Mouse (Mus musculus): ENCODE data around the gene Gdpgp1. TPM values are rescaled to one million over a fixed set of nuclear protein-coding genes. Genes with fewer than 3 reads are reported as not detected.

Gdpgp1 gene
- total RNA-seq, 1 experiment from 2014 or later, result 3.0 TPM

- no peak for ATAC-seq (replicated peaks in 1 of 2; ENCODE audit: insufficient read depth in 1 of 2, low FRiP score in 2 of 2, low TSS enrichment in 1 of 2, low read depth in 1 of 2, poor library complexity in 2 of 2, severe bottlenecking in 2 of 2)
Observed at GRCm38 (mm10) chr7:80255981-80256380, 23.3 kb downstream of the Gdpgp1 start.

- no peak for ATAC-seq (replicated peaks in 1 of 2; ENCODE audit: insufficient read depth in 1 of 2, low FRiP score in 2 of 2, low TSS enrichment in 1 of 2, low read depth in 1 of 2, poor library complexity in 2 of 2, severe bottlenecking in 2 of 2)
Observed at GRCm38 (mm10) chr7:80257706-80258105, 25.0 kb downstream of the Gdpgp1 start.

GRCm38 (mm10) chr7:80260625-80261371 is 28.1 kb downstream of the Gdpgp1 start, which contains the start of gene Ngrn:
TSS of gene Ngrn (plus strand) at chr7:80261215.
- peak; percentile 63 to 85 for ATAC-seq (replicated peaks in 1 of 2; ENCODE audit: insufficient read depth in 1 of 2, low FRiP score in 2 of 2, low TSS enrichment in 1 of 2, low read depth in 1 of 2, poor library complexity in 2 of 2, severe bottlenecking in 2 of 2)

GRCm38 (mm10) chr7:80261372-80261990 is 28.8 kb downstream of the Gdpgp1 start:
- ATAC-seq (replicated peaks in 1 of 2; ENCODE audit: insufficient read depth in 1 of 2, low FRiP score in 2 of 2, low TSS enrichment in 1 of 2, low read depth in 1 of 2, poor library complexity in 2 of 2, severe bottlenecking in 2 of 2), result peak in 1 of 2 experiments; percentile 30; a peak in 2 of 4 replicates

GRCm38 (mm10) chr7:80264606-80265005 is 31.9 kb downstream of the Gdpgp1 start:
- ATAC-seq (replicated peaks in 1 of 2; ENCODE audit: insufficient read depth in 1 of 2, low FRiP score in 2 of 2, low TSS enrichment in 1 of 2, low read depth in 1 of 2, poor library complexity in 2 of 2, severe bottlenecking in 2 of 2), result no peak

- ATAC-seq (replicated peaks in 1 of 2; ENCODE audit: insufficient read depth in 1 of 2, low FRiP score in 2 of 2, low TSS enrichment in 1 of 2, low read depth in 1 of 2, poor library complexity in 2 of 2, severe bottlenecking in 2 of 2), result no peak
Observed at GRCm38 (mm10) chr7:80267764-80268163, 35.1 kb downstream of the Gdpgp1 start.

GRCm38 (mm10) chr7:80268897-80269750 is 36.5 kb downstream of the Gdpgp1 start, which contains the start of gene Vps33b:
TSS of gene Vps33b (plus strand) at chr7:80269649.
- peak; percentile 87 to 89 for ATAC-seq (replicated peaks in 1 of 2; ENCODE audit: insufficient read depth in 1 of 2, low FRiP score in 2 of 2, low TSS enrichment in 1 of 2, low read depth in 1 of 2, poor library complexity in 2 of 2, severe bottlenecking in 2 of 2)

- ATAC-seq (replicated peaks in 1 of 2; ENCODE audit: insufficient read depth in 1 of 2, low FRiP score in 2 of 2, low TSS enrichment in 1 of 2, low read depth in 1 of 2, poor library complexity in 2 of 2, severe bottlenecking in 2 of 2), result peak in 1 of 2 experiments; percentile 23; a peak in 2 of 4 replicates
Observed at GRCm38 (mm10) chr7:80269751-80270255, 37.1 kb downstream of the Gdpgp1 start.

GRCm38 (mm10) chr7:80273456-80273855 is 40.8 kb downstream of the Gdpgp1 start:
- ATAC-seq (replicated peaks in 1 of 2; ENCODE audit: insufficient read depth in 1 of 2, low FRiP score in 2 of 2, low TSS enrichment in 1 of 2, low read depth in 1 of 2, poor library complexity in 2 of 2, severe bottlenecking in 2 of 2), result no peak

GRCm38 (mm10) chr7:80276374-80276773 is 43.7 kb downstream of the Gdpgp1 start:
- no peak for ATAC-seq (replicated peaks in 1 of 2; ENCODE audit: insufficient read depth in 1 of 2, low FRiP score in 2 of 2, low TSS enrichment in 1 of 2, low read depth in 1 of 2, poor library complexity in 2 of 2, severe bottlenecking in 2 of 2)

- ATAC-seq (replicated peaks in 1 of 2; ENCODE audit: insufficient read depth in 1 of 2, low FRiP score in 2 of 2, low TSS enrichment in 1 of 2, low read depth in 1 of 2, poor library complexity in 2 of 2, severe bottlenecking in 2 of 2), result no peak
Observed at GRCm38 (mm10) chr7:80280032-80280431, 47.4 kb downstream of the Gdpgp1 start.

- ATAC-seq (replicated peaks in 1 of 2; ENCODE audit: insufficient read depth in 1 of 2, low FRiP score in 2 of 2, low TSS enrichment in 1 of 2, low read depth in 1 of 2, poor library complexity in 2 of 2, severe bottlenecking in 2 of 2), result no peak
Observed at GRCm38 (mm10) chr7:80280998-80281397, 48.3 kb downstream of the Gdpgp1 start.

GRCm38 (mm10) chr7:80281646-80282045 is 49.0 kb downstream of the Gdpgp1 start:
- ATAC-seq (replicated peaks in 1 of 2; ENCODE audit: insufficient read depth in 1 of 2, low FRiP score in 2 of 2, low TSS enrichment in 1 of 2, low read depth in 1 of 2, poor library complexity in 2 of 2, severe bottlenecking in 2 of 2), result no peak

- no peak for ATAC-seq (replicated peaks in 1 of 2; ENCODE audit: insufficient read depth in 1 of 2, low FRiP score in 2 of 2, low TSS enrichment in 1 of 2, low read depth in 1 of 2, poor library complexity in 2 of 2, severe bottlenecking in 2 of 2)
Observed at GRCm38 (mm10) chr7:80283226-80283918, 50.7 kb downstream of the Gdpgp1 start.

- no peak for ATAC-seq (replicated peaks in 1 of 2; ENCODE audit: insufficient read depth in 1 of 2, low FRiP score in 2 of 2, low TSS enrichment in 1 of 2, low read depth in 1 of 2, poor library complexity in 2 of 2, severe bottlenecking in 2 of 2)
Observed at GRCm38 (mm10) chr7:80284391-80284790, 51.7 kb downstream of the Gdpgp1 start.

- ATAC-seq (replicated peaks in 1 of 2; ENCODE audit: insufficient read depth in 1 of 2, low FRiP score in 2 of 2, low TSS enrichment in 1 of 2, low read depth in 1 of 2, poor library complexity in 2 of 2, severe bottlenecking in 2 of 2), result no peak
Observed at GRCm38 (mm10) chr7:80285725-80286124, 53.1 kb downstream of the Gdpgp1 start.

GRCm38 (mm10) chr7:80287736-80288135 is 55.1 kb downstream of the Gdpgp1 start:
- no peak for ATAC-seq (replicated peaks in 1 of 2; ENCODE audit: insufficient read depth in 1 of 2, low FRiP score in 2 of 2, low TSS enrichment in 1 of 2, low read depth in 1 of 2, poor library complexity in 2 of 2, severe bottlenecking in 2 of 2)

Measured in hematopoietic stem cell, adult 5-6 weeks (primary cell).